Mouse (Mus musculus) cerebellum, adult 11-12 months (tissue): ENCODE measurements around the gene Leo1.
A peak's percentile ranks its signal among the peaks of the same experiment; 100 is the strongest.

ENCODE experiments used
- DNase-seq: peaks from one replicate; pipeline ENCODE4 v3.0.0; 2022

The Leo1 gene

DNA sequence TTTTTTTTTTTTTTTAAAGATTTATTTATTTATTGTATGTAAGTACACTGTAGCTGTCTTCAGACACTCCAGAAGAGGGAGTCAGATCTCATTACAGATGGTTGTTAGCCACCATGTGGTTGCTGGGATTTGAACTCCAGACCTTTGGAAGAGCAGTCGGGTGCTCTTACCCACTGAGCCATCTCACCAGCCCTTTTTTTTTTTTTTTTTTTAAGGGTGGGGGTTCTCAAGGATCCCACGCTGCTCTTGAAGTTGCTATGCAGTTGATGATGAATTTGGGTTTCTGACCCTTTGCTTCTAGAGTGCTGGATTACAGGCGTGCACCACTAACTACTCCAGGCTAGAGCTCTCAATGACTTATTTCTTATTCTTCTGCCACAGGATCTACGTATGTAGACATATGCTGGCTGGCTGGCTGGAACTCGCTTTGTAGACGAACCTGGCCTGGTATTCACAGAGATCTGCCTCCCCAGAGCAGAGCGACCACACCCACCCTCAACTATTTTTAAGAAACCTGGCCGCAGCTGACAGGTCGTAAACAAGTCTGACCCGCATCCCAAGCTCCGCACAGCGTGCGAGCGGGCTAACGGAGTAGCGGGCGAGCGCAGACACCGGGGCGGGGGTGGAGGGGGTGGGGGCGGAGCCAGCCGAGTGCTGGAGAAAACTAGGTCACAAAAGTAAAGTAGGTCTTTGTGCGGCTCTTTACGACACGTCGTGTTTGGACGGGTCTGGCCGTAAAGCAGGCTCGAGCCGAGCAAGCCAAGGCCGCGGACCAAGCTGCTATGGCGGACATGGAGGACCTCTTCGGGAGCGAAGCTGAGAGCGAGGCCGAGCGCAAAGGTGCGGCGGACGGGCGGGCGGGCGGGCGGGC is at the start of gene Leo1:
Gene Leo1 (plus strand): TSS at position 729 of the 871 bp plus-strand sequence.
- peak; percentile 93 for DNase-seq

DNA sequence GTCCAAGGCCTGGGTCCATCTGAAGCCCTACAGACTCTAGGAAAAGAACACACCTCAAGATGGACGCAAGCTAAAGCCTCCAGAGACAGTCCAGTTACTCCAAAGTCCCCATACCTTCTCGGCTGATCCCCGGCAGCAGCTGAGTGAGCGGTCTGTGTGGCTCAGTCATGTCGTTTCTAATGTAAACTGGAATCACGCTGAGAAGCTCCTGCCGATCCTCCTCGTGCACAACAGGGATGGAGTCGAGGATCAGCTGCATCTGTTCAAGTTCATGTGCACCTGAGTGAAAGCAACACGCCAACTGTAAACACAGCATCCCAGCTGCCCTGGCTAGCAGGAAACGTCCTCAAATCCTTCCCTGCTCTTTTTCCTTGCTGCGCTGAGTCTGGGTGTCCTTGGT is 48.1 kb upstream of the Leo1 start:
- no peak for DNase-seq

DNA sequence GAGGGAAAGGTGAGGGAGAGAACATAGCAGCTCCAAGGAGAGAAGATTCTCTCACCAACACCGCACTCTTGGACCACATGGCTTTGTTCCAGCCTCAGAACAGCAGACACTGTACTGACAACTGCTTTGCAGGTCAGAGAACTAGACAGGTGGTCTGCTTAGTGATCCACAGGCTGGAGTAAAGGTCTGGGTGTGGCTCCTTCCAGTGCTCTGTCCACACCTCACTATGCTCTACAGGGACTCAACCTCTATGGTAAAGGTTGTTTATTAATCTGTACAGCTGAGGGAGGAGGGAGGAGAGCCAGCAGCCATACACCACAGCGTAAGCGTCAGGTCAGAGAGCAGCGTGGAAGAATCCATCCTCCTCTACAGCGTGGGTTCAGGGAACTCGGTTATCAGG is 45.4 kb upstream of the Leo1 start:
- no peak for DNase-seq

DNA sequence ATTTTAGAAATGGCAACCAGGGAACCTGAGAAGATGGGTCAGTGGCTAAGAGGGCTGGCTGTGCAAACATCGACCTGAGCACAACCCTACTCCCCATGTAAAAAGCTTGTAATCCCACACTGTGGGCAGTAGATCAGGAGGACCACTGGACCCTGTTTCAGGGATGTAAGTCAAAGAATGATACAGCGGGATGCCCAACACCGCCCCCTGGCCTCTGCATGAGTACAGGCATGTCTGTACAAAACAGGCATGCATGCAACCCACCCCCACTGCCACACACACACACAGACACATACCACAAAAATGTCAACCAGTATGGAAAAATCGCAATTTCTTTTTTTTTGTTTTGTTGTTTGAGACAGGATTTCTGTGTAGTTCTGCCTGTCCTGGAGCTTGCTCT is 42.3 kb upstream of the Leo1 start:
- no peak for DNase-seq

DNA sequence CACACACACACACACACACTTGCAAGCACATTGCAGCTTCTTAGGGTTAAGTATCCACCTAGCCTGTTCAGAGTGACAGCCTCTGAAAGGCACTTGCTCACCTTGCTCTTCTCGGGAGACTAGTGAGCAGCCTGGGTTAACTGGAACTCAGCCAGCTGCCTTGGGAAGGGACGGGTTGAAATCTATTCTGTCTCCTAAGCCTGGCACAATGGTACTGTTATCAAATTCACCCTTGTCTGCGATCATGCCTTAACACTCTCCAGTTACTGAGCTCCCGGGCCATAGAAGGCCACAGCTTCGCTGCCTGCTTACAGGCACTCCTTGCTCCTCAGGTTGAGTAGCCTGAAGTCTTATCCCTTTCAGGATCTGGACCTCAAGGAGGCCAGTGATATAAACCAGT is 40.7 kb upstream of the Leo1 start:
- no peak for DNase-seq

DNA sequence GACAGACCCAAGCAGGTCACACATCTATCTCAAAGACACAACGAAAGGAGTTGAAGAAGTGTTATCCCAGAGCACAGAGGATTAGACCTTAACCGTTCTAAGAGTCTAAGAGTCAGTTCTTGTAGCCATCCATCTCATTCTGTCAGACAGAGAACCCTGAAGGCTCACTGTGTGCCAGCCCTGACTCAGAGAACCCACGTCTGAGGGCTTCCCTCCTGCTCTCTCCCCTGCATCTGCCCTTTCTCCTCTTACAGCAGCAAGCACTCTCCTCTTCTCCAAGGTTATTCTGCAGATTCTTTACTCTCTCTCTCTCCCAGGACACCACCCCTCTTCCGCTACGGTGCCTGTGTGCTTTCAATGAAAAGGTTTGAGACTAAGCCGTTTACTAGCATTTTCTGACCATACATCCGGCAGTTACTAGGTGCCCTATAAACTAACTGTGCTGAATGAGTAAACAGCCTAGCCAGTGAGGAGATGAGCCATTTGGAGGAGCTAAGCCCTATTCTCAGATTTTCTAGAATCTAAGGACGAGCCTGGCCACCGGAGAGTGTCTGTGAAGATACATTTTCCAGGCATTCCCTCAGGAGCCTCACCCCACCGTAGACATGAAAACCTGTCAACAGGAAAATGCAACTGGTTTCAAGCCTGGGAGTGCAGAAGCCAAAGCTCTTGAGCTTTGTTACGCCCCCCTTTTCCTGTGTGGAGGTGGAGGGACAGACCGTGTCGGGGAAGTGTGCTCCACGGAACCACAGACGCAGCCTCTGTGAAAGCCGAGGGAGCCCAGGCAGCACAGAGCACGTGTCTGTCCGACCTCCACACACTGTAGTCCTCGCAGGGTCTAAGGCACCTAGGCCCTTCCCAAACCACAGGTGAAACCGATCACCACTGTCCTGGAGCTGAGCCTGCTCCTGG is 39.5 kb upstream of the Leo1 start:
- no peak for DNase-seq

DNA sequence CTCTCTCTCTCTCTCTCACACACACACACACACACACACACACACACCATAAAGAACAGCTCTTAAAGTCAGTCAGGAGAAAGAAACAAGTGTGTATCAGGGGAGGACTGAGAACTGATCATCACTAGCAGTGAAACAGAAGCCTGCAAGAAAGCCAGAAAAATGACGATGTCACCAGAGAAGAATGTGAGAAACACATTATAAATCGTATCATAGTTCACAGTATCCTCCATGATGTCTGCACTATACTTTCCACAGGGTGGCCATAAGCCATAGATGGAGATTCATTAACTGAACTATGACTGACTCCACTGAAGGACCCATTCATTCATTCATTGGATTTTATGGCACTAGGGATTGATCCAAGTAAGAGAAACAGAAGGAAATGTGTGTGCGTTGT is 37.8 kb upstream of the Leo1 start:
- no peak for DNase-seq

DNA sequence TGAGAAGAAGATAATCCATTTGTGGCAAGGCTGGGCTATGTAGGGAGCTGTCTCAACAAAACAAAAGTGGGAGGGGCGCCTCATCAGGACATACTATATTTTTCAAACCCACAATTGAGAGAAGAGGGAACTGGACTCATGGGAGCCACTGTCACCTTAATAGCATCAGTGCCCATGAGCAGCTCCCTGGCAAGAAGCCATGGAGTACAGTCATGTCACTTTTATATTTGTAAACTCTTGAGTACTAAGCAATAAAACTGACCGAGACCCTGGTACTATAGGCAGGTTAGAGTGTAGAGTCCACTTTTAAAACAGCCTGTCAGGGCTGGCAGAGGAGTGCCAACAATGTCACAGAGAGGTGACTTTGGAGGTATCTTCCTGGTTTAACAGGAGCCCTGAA is 35.2 kb upstream of the Leo1 start:
- DNase-seq = no peak

DNA sequence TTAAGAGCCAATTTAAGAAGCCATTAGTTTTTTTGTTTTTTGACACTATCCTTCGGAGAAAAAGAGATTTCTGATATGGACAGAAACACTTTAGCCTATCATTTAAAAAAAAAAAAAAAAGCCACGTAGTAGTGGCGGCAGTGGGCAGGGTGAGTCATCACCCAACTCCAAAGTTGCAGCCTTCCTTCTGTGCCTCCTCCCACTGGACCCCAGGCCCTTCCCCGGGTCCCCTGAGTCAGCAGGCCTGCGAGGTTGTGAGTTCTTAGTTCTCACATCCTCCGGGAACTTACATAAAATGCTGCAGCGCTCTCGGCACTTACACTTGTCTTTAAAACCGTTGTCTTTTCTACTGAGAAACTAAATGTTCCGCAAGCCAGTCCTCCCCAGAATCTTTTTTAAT is 33.5 kb upstream of the Leo1 start:
- DNase-seq = no peak

DNA sequence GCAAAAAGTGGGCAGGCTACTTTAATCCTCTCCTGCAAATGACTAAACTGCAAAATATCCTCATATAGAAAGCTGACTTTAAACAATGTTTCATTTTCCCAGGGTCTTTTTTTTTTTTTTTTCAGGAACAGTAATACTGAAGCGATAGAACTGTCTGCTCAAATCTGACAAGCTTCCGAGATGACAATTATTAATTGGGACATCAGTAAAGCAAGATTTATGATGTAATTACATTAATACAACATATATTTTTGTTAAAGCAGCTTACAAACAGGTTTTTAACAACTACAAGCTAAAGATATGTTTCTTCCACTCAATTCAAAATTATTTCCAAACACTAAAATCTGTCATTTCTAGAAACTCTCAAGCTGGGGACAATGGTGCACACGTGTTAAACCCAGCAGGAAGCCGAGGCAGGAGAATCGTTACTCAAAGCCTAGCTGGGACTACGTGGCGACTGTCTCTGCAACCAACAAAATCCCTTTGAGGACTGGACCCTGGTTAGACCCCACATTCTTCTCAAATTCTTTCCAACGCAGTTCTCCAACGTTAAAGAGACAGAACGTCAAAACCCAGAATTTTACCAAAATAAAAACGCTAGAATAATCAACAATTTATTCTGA is 33.0 kb upstream of the Leo1 start:
- no peak for DNase-seq

DNA sequence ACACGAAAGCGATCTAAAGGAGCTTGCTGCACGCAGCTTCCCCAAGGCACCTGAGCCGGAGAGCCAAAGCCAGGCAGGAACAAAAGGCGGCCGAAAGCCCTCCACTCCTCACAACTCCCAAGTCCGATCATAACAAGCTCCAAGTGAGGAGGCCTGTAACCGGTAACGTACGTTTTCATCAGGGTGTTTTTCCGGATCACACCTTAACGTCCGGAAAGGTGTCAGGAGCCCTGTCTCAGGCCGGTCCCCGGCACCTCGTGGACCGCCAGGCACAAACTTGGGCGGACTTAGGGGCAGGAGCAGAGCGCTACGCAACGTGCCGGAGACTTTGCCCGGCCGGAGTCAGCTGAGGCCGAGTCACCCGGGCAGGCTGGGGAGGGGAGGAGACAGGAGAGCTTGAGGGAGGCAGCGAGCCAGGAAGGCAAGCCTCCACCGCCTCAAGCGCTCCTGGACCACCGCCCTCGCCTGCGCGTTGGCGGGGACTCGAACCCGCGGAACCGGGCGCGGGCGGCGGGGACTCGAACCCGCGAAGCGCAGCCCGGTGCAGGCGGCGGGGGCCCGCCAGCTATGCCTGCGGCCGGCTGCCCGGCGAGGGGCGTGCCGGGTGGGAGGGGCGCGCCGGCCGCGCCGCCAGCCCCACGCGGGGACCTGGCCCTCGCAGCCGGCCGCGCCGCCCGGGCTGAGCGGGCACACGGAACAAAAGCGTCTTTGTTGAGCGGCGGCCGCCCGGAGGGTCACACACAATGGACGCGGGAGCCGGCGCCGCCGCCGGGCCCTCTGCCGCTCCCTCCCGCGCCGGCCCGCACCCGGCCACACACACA is 32.1 kb upstream of the Leo1 start:
- peak; percentile 81 for DNase-seq

DNA sequence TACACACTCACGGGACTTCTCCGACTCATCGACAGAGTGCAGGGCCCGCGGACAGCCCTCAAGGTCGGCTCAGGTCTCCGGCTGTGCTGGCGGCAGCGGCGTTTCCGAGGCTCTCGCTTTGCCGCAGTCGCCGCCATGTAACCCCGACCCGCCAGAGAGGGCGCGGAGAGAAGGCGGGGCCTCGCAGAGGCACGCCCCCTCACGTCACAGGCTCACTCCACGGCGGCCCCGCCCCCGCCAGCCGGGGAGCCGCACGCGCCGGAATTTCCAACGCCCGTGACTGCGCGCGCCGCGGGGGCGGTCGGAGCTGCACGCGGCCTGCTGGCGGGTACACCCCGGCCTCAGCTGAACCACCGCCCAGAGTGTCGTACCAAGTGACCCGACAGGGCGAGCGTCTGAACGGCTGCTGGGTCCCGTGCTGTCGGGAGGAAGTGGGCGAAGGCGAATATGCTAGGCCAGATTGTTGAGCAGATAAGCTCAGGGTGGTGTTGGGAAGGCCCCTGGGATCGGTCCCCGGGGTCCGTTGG is 31.4 kb upstream of the Leo1 start, which contains the start of gene Mapk6:
Gene Mapk6 (minus strand): TSS at position 154 of the 527 bp plus-strand sequence.
- peak; percentile 97 for DNase-seq

DNA sequence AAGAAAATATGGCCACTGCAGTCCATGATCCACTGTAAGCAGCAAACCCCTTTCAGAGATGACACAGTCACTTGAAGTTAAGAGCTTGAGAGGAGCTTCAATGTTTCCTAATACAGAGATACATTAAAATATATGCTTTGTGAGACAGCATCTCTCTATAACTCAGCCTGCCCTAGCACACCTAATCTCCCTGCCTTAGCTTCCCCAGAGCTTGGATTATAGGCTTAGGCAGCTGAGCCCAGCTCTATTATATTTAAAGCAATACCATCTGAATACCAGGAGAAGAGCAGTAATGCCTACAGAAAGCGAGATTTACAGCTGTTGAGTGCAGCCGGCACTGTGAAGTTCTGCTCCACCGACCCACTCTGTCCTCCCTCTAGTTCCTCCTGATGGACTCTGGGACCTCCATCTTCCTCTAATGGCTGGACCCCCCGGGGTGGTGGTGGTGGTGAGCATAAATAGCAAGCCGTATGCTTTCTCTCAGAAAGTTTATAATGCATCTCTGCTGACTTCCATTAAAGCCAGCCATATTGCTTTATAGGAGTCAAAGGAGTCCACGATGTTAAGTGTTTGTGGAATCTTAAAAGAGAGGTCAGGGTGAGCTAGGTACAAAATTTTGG is 30.3 kb upstream of the Leo1 start:
- DNase-seq = peak; percentile 59

DNA sequence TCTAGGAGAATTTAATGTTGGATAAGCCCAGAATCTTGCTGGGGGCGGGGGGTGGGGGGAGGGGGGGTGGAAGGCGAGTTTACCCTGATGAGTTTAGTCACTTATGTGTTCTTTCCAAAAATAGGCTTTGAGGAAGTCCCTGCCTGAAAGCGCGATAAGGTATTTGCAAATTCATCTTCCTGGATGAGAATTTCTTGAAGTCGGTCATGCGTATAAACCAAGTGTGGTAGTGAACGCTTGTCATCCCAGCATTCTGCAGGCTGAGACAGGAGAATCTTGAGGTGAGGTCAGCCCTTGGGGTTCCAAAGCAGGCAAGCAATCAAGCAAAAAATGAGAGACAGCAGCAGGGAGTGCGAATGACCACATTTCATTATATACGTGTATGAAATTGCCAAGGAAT is 29.7 kb upstream of the Leo1 start:
- DNase-seq = no peak

DNA sequence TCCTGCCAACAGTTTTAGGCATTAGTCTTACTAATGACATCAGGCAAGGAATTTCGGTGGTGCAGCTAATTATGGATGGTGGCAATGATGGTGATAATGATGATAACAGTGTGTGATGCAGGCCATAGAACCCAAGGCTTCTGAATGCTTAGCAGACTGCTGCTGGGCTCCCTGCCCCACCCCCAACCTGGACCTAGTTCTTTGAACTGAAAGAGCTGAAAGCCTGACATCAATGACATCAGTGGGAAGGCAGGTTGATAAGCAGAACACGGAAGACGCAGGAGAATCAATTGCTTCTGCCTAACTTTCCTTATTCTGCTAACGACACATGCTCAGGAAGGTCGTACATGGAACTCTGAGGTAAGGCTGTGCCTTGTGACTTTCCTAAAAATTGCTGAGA is 28.1 kb upstream of the Leo1 start:
- DNase-seq = no peak

DNA sequence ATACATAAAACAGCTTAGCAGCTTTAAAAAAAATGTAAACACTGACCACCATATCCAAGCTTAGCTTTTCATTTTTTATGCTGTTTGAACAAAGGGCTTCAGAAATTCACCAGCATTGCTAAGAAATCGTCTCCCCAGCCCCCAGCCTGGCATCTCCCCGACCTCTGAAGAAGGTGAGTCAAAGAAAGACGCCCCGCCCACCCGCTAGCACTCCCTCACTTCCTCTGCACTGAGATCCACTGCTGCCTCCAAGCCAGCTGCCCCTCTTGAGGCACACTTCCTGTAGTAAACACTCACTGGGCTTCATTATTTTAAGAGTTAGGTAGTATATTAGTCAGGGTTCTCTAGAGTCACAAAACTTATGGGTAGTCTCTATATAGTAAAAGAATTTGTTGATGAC is 27.1 kb upstream of the Leo1 start:
- no peak for DNase-seq

DNA sequence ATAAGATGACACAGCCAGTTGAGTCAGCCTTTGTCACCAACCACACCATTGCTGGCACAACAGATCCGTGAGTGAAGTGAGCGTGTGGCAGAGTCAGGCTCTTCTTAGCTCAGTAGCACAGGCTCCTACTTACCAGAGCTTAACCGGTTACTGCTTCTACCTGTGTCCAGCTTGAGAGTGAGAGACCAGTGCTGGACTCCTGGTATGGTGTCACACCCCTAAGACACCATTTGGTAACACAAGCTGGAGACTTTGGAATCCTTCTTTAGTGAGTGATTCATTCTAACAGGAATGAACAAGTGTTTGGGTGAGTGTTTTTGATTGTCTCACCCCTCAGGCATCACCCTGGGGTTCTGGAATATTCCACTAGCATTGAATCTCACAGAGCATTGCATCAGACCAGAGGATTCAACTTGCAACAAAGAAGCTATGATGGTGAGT is 19.1 kb upstream of the Leo1 start:
- DNase-seq = no peak

DNA sequence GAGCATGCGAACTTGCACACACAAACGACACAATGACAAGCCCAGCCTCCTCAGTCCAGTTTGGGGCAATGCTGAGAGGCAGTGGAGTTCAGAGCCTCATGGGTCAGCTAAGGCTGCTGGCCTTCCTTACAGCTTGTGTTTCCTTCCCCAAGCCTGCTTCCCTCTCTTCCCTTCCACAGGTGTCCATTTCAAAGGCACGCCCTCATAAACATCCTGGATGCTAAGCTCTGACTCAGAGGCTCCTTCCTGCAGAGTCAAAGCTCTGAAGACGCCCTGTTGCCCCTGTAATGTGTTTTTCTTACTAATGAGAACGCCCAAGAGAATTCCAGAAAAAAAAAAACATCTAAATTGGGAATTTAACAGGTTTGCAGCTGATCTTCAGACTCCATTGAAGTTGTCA is 17.6 kb upstream of the Leo1 start:
- DNase-seq = no peak

DNA sequence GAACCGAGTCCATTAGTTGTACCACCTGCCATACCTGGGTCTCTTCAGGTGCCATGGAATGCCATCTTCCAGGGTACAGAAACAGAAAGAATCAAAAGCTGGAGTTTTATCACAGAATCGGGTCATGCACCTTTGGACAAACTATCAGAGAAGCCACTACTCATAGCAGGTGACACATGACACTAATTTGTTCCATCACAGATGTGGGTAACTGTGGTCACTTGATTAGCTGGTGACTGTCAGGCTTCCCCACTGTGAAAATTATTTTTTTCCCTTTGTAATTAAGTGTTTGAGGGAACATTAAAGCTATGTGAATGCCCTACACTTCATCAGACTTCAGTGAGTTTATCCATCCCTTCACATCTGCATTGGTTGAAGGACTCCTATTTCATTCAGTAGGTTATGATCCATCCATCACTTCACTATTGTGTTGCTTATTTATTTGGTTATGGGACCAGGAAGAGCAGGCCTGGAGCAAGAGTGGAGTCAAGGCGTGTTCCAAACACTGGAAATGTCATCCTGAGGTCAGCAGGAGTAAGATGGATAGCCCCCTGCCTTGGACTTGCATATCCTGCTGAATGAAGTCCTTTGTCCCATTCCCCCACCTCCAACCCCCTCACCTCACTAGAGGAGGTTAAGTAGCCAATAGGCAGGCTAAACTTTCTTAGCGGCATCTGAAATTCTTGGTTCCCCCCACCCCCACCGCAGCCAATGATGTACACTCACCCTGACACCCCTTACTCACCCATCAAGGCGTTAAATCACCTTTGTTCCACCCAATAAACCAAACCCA is 16.8 kb upstream of the Leo1 start:
- DNase-seq = no peak

DNA sequence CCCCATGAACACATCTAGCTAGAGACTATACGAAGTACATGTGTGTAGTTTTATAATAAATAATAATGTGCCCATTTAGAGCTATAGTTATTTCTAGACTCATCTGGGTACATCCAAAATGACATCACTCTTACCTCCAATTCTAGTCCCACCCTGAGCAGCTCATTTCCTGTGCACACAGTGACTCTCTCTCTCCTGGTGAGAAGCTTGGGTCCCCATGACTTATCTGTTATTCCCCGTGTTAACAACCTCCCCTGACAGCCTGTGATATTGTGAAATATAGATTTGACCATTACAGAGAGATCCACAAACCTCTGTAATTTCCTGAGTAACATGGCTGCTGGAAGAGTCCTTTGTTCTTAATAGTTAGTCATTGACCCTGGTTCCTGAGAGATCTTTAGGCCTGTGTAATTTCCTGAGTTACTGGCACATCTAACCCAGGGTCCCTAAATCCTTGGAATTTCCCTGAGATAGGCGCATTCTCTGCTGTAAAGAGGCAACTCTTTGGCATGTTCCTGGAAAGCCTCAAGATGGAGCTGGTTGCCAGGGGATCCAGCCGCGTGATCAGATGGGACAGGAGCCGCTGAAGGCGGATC is 15.4 kb upstream of the Leo1 start:
- no peak for DNase-seq
